Comparison of ENCODE assay signal across 8 mouse cellular contexts in the genomic region with DNA sequence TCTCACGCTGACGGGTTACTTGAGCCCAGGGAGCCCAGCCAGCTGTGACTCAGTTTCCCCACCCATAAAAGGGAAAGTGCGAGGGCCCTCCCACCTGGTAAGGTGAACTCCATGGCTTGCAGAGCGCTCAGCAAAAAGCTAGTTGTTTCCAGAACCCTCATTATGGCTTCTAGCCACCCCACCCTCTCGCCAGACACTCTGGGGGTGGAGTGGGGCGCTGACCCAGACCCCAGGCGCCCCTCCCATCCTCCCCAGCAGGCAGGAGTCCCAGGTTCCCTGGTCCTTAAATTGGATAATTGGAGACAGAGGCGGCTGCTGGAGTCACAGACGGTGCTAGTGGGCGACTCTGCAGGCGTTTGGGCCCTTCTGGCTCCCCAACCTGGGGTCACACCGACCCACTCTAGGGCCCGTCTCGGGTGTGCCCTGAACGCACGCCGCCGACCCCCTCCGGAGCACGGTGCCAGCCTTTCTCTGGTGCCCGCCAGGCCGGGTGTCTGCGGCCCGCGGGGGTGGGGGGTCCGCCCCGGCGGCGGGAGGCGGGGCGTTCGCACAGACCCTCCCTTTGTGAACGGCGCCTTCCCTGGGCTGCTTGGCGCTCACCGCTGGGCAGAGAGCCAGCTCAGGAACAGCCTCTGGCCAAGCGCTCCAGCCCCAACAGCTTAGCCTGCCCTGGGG. TPM values are rescaled to one million over a fixed set of nuclear protein-coding genes. Genes with fewer than 3 reads are reported as not detected.
DNase-seq lines count a peak whose midpoint lies in the region; ATAC-seq and TF ChIP-seq lines count a peak whose summit lies in the region.

No protein-coding gene starts in this region.

- TF ChIP-seq CTCF in liver, adult 2 months (IDR thresholded peaks at IDR 0.05; ENCODE audit: low read depth, low read length), result no peak

- peak; percentile 20 for ATAC-seq in forebrain, embryonic 15.5 days (replicated peaks)
- ATAC-seq in hindbrain, embryonic 16.5 days, result peak; percentile 40
- ATAC-seq in frontal cortex, adult (ENCODE audit: low TSS enrichment), result no peak

- H3K4me1 ChIP-seq in forebrain, embryonic 15.5 days, result peaks cover 76% of the 10 kb centered on the region
- peaks cover 63% of the 10 kb centered on the region for H3K4me1 ChIP-seq in hindbrain, embryonic 16.5 days (ENCODE audit: control insufficient read depth, insufficient read depth, low read depth, low read length)
- H3K4me1 ChIP-seq in liver, adult 2 months (ENCODE audit: control insufficient read depth, insufficient read depth, low read length), result peaks cover 19% of the 10 kb centered on the region

- peak overlapping the region; percentile 51 for H3K4me2 ChIP-seq in forebrain, embryonic 15.5 days (replicated peaks)
- H3K4me2 ChIP-seq in hindbrain, embryonic 16.5 days (ENCODE audit: low read length), result peak overlapping the region; percentile 58

- H3K4me3 ChIP-seq in forebrain, embryonic 15.5 days, result peak overlapping the region; percentile 28
- H3K4me3 ChIP-seq in hindbrain, embryonic 16.5 days (ENCODE audit: low read length), result peak overlapping the region; percentile 25
- H3K4me3 ChIP-seq in liver, adult 2 months (ENCODE audit: insufficient read depth, low read depth, low read length), result no peak overlapping the region

- peak; percentile 65 for DNase-seq in cerebellum, adult 11 months
- DNase-seq in cerebellum, adult 8-10 months, result no peak
- DNase-seq in adrenal gland, adult 2 months, result peak; percentile 79
- peak; percentile 27 for DNase-seq in liver, adult 2 months (ENCODE audit: extremely low read depth, low read depth, low spot score)
- peak; percentile 69 for DNase-seq in neural tube, embryonic 10.5 days (ENCODE audit: extremely low spot score, low spot score)

- H3K27ac ChIP-seq in forebrain, embryonic 15.5 days (replicated peaks), result no peak overlapping the region; the same call in 1 of the 2 replicates
- peak overlapping the region; percentile 62 for H3K27ac ChIP-seq in hindbrain, embryonic 16.5 days (ENCODE audit: low read depth, low read length)
- no peak overlapping the region for H3K27ac ChIP-seq in liver, adult 2 months (replicated peaks; ENCODE audit: insufficient read depth, low read depth, low read length)

- H3K79me2 ChIP-seq in liver, adult 2 months (ENCODE audit: control insufficient read depth, insufficient read depth, low read length), result no peaks in the 10 kb centered on the region

- no peaks in the 10 kb centered on the region for H3K9me3 ChIP-seq in forebrain, embryonic 15.5 days
- H3K9me3 ChIP-seq in hindbrain, embryonic 16.5 days (ENCODE audit: control insufficient read depth, low read length), result no peaks in the 10 kb centered on the region

- TF ChIP-seq POLR2A in liver, adult 2 months (IDR thresholded peaks at IDR 0.05; ENCODE audit: extremely low read depth, insufficient read depth, low read length), result no peak

- WGBS in forebrain, embryonic 15.5 days, result 1% methylated on average over 37 of the region's 37 CpGs
- WGBS in hindbrain, embryonic 16.5 days, result 2% methylated on average over 35 of the region's 37 CpGs
- WGBS in liver, adult 2 months, result 3% methylated on average over 37 of the region's 37 CpGs

- peaks cover 41% of the 10 kb centered on the region for H3K27me3 ChIP-seq in forebrain, embryonic 15.5 days
- H3K27me3 ChIP-seq in hindbrain, embryonic 16.5 days (replicated peaks; ENCODE audit: control insufficient read depth, insufficient read depth, low read length), result peaks cover 21% of the 10 kb centered on the region
- no peaks in the 10 kb centered on the region; the same call in 1 of the 2 replicates for H3K27me3 ChIP-seq in liver, adult 2 months (ENCODE audit: control insufficient read depth, insufficient read depth, low read length)

- peak overlapping the region; percentile 24 for H3K9ac ChIP-seq in forebrain, embryonic 15.5 days (replicated peaks)
- H3K9ac ChIP-seq in hindbrain, embryonic 16.5 days (ENCODE audit: low read depth, low read length), result peak overlapping the region; percentile 52
- H3K9ac ChIP-seq in liver, adult 2 months (ENCODE audit: low read depth, low read length), result no peak overlapping the region

- no peaks in the 10 kb centered on the region for H3K36me3 ChIP-seq in forebrain, embryonic 15.5 days
- no peaks in the 10 kb centered on the region for H3K36me3 ChIP-seq in hindbrain, embryonic 16.5 days (ENCODE audit: control insufficient read depth, insufficient read depth, low read length)
- H3K36me3 ChIP-seq in liver, adult 2 months (ENCODE audit: control insufficient read depth, insufficient read depth, low read length), result no peaks in the 10 kb centered on the region

RNA-seq across cellular contexts. Expression of a gene that starts 6.4 kb away (rescaled TPM):
- 10 to 100 TPM; 25.6 to 84.9 TPM for total RNA-seq in adrenal gland, adult 2 months (2021)
- polyA plus RNA-seq in adrenal gland, adult 2 months (2012; rRNA removed), result 37.6 and 50.8 TPM in 2 replicates
- 5.5 and 5.9 TPM in 2 replicates for polyA plus RNA-seq in forebrain, embryonic 15.5 days (2015; fragmentation: Nextera tagmentation; extraction: Ambion mirVana)
- polyA plus RNA-seq in hindbrain, embryonic 16.5 days (2015; fragmentation: Nextera tagmentation; extraction: Ambion mirVana), result 8.0 and 9.0 TPM in 2 replicates
- 2.1 and 8.3 TPM in 2 replicates for total RNA-seq in liver, adult 2 months (2014; rRNA removed)
- polyA plus RNA-seq in liver, adult 2 months (2012; rRNA removed), result 1.4 and 1.8 TPM in 2 replicates

RNA-seq across cellular contexts. Expression of a gene that starts 18.2 kb away (rescaled TPM):
- total RNA-seq in adrenal gland, adult 2 months (2021), result 10 to 100 TPM; 10.8 to 11.4 TPM
- 16.2 and 17.9 TPM in 2 replicates for polyA plus RNA-seq in adrenal gland, adult 2 months (2012; rRNA removed)
- 50.6 and 53.5 TPM in 2 replicates for polyA plus RNA-seq in forebrain, embryonic 15.5 days (2015; fragmentation: Nextera tagmentation; extraction: Ambion mirVana)
- polyA plus RNA-seq in hindbrain, embryonic 16.5 days (2015; fragmentation: Nextera tagmentation; extraction: Ambion mirVana), result 36.6 and 41.9 TPM in 2 replicates
- total RNA-seq in liver, adult 2 months (2014; rRNA removed), result 3.2 and 3.3 TPM in 2 replicates
- polyA plus RNA-seq in liver, adult 2 months (2012; rRNA removed), result 5.5 and 6.6 TPM in 2 replicates

RNA-seq across cellular contexts. Expression of a gene that starts 35.5 kb away (rescaled TPM):
- total RNA-seq in adrenal gland, adult 2 months (2021), result 100 to 1,000 TPM; 174 to 231 TPM
- 236 and 243 TPM in 2 replicates for polyA plus RNA-seq in adrenal gland, adult 2 months (2012; rRNA removed)
- 326 and 357 TPM in 2 replicates for polyA plus RNA-seq in forebrain, embryonic 15.5 days (2015; fragmentation: Nextera tagmentation; extraction: Ambion mirVana)
- 314 and 364 TPM in 2 replicates for polyA plus RNA-seq in hindbrain, embryonic 16.5 days (2015; fragmentation: Nextera tagmentation; extraction: Ambion mirVana)
- total RNA-seq in liver, adult 2 months (2014; rRNA removed), result 79.9 and 87.7 TPM in 2 replicates
- 369 and 388 TPM in 2 replicates for polyA plus RNA-seq in liver, adult 2 months (2012; rRNA removed)
